Mouse (Mus musculus): Measurements from ENCODE around the gene Dapk1. TPM values are rescaled to one million over a fixed set of nuclear protein-coding genes. Genes with fewer than 3 reads are reported as not detected.

Dapk1 gene
- polyA plus RNA-seq, 1 experiment from 2014 or later = 35.3 TPM

- H3K27me3 ChIP-seq (ENCODE audit: control insufficient read depth, insufficient read depth, low read length) = no peaks in the 10 kb centered on the region
- no peak overlapping the region for H3K9ac ChIP-seq
- no peak overlapping the region for H3K27ac ChIP-seq
- DNase-seq (ENCODE audit: low spot score) = no peak
- H3K4me1 ChIP-seq (replicated peaks; ENCODE audit: control insufficient read depth, insufficient read depth, low read length) = no peaks in the 10 kb centered on the region
- no peak overlapping the region for H3K4me2 ChIP-seq (replicated peaks)
- no peak overlapping the region for H3K4me3 ChIP-seq (replicated peaks; ENCODE audit: low read length)
- WGBS = 92% methylated on average over 12 of the region's 12 CpGs
- H3K36me3 ChIP-seq (replicated peaks; ENCODE audit: control insufficient read depth, insufficient read depth) = peaks cover 79% of the 10 kb centered on the region
- no peaks in the 10 kb centered on the region for H3K9me3 ChIP-seq (ENCODE audit: control insufficient read depth, low read length)
- ATAC-seq (ENCODE audit: low FRiP score) = no peak
Observed at GRCm38 (mm10) chr13:60760392-60760791, 158.6 kb downstream of the Dapk1 start.

- no peak overlapping the region for H3K27ac ChIP-seq
- H3K27me3 ChIP-seq (ENCODE audit: control insufficient read depth, insufficient read depth, low read length) = no peaks in the 10 kb centered on the region
- H3K9me3 ChIP-seq (ENCODE audit: control insufficient read depth, low read length) = no peaks in the 10 kb centered on the region
- peaks cover 71% of the 10 kb centered on the region for H3K36me3 ChIP-seq (replicated peaks; ENCODE audit: control insufficient read depth, insufficient read depth)
- H3K4me3 ChIP-seq (replicated peaks; ENCODE audit: low read length) = no peak overlapping the region
- H3K9ac ChIP-seq = no peak overlapping the region
- ATAC-seq (ENCODE audit: low FRiP score) (peak; percentile 29), DNase-seq (ENCODE audit: low spot score) (no peak)
- no peaks in the 10 kb centered on the region for H3K4me1 ChIP-seq (replicated peaks; ENCODE audit: control insufficient read depth, insufficient read depth, low read length)
- H3K4me2 ChIP-seq (replicated peaks) = no peak overlapping the region
- 98% methylated on average over 17 of the region's 17 CpGs for WGBS
Observed at GRCm38 (mm10) chr13:60761161-60761560, 159.4 kb downstream of the Dapk1 start.

GRCm38 (mm10) chr13:60780534-60780933 is 178.8 kb downstream of the Dapk1 start:
- no peak overlapping the region for H3K4me3 ChIP-seq (replicated peaks; ENCODE audit: low read length)
- no peak for ATAC-seq (ENCODE audit: low FRiP score)
- H3K27me3 ChIP-seq (ENCODE audit: control insufficient read depth, insufficient read depth, low read length) = no peaks in the 10 kb centered on the region
- DNase-seq (ENCODE audit: low spot score) = no peak
- H3K27ac ChIP-seq = no peak overlapping the region
- 88% methylated on average over 3 of the region's 3 CpGs for WGBS
- no peak overlapping the region for H3K9ac ChIP-seq
- H3K36me3 ChIP-seq (replicated peaks; ENCODE audit: control insufficient read depth, insufficient read depth) = no peaks in the 10 kb centered on the region
- H3K4me1 ChIP-seq (replicated peaks; ENCODE audit: control insufficient read depth, insufficient read depth, low read length) = no peaks in the 10 kb centered on the region
- H3K4me2 ChIP-seq (replicated peaks) = no peak overlapping the region
- H3K9me3 ChIP-seq (ENCODE audit: control insufficient read depth, low read length) = no peaks in the 10 kb centered on the region

- Histone ChIP-seq H3K27me3 (ENCODE audit: control insufficient read depth, insufficient read depth, low read length) (no peaks in the 10 kb centered on the region), H3K36me3 (replicated peaks; ENCODE audit: control insufficient read depth, insufficient read depth) (no peaks in the 10 kb centered on the region), H3K4me2 (replicated peaks) (no peak overlapping the region), H3K27ac (no peak overlapping the region), H3K4me1 (replicated peaks; ENCODE audit: control insufficient read depth, insufficient read depth, low read length) (no peaks in the 10 kb centered on the region), H3K4me3 (replicated peaks; ENCODE audit: low read length) (no peak overlapping the region), H3K9me3 (ENCODE audit: control insufficient read depth, low read length) (no peaks in the 10 kb centered on the region), H3K9ac (no peak overlapping the region)
- no peak for DNase-seq (ENCODE audit: low spot score)
- no peak for ATAC-seq (ENCODE audit: low FRiP score)
- 90% methylated on average over 7 of the region's 7 CpGs for WGBS
Observed at GRCm38 (mm10) chr13:60783301-60783700, 181.6 kb downstream of the Dapk1 start.

- DNase-seq (ENCODE audit: low spot score) (no peak), ATAC-seq (ENCODE audit: low FRiP score) (no peak)
- no peaks in the 10 kb centered on the region for H3K36me3 ChIP-seq (replicated peaks; ENCODE audit: control insufficient read depth, insufficient read depth)
Observed at GRCm38 (mm10) chr13:60786264-60786663, 184.5 kb downstream of the Dapk1 start, which contains the start of gene BC051665. TSS of gene BC051665 (minus strand) at chr13:60786364.

GRCm38 (mm10) chr13:60789466-60789865 is 187.7 kb downstream of the Dapk1 start:
- Histone ChIP-seq H3K4me3 (replicated peaks; ENCODE audit: low read length) (no peak overlapping the region), H3K27ac (no peak overlapping the region), H3K9ac (no peak overlapping the region), H3K27me3 (ENCODE audit: control insufficient read depth, insufficient read depth, low read length) (no peaks in the 10 kb centered on the region), H3K4me1 (replicated peaks; ENCODE audit: control insufficient read depth, insufficient read depth, low read length) (no peaks in the 10 kb centered on the region), H3K4me2 (replicated peaks) (no peak overlapping the region), H3K9me3 (ENCODE audit: control insufficient read depth, low read length) (no peaks in the 10 kb centered on the region), H3K36me3 (replicated peaks; ENCODE audit: control insufficient read depth, insufficient read depth) (no peaks in the 10 kb centered on the region)
- DNase-seq (ENCODE audit: low spot score) (no peak), ATAC-seq (ENCODE audit: low FRiP score) (no peak)
- WGBS = 85% methylated on average over 1 of the region's 1 CpGs

More at GRCm38 (mm10) chr13:60786264-60786663, 184.5 kb downstream of the Dapk1 start, which contains the start of gene BC051665:
- Histone ChIP-seq H3K9ac (no peak within 1 kb of the TSS), H3K4me2 (replicated peaks) (no peak within 1 kb of the TSS), H3K4me3 (replicated peaks; ENCODE audit: low read length) (no peak within 1 kb of the TSS), H3K27ac (no peak within 1 kb of the TSS), H3K27me3 (ENCODE audit: control insufficient read depth, insufficient read depth, low read length) (no peaks in the 10 kb centered on the region), H3K4me1 (replicated peaks; ENCODE audit: control insufficient read depth, insufficient read depth, low read length) (no peaks in the 10 kb centered on the region), H3K9me3 (ENCODE audit: control insufficient read depth, low read length) (no peaks in the 10 kb centered on the region)

- H3K4me3 ChIP-seq (replicated peaks; ENCODE audit: low read length) = no peak within 1 kb of the TSS
- no peak for ATAC-seq (ENCODE audit: low FRiP score)
- H3K4me1 ChIP-seq (replicated peaks; ENCODE audit: control insufficient read depth, insufficient read depth, low read length) = no peaks in the 10 kb centered on the region
- no peak within 1 kb of the TSS for H3K27ac ChIP-seq
- no peak for DNase-seq (ENCODE audit: low spot score)
- H3K36me3 ChIP-seq (replicated peaks; ENCODE audit: control insufficient read depth, insufficient read depth) = no peaks in the 10 kb centered on the region
- no peaks in the 10 kb centered on the region for H3K9me3 ChIP-seq (ENCODE audit: control insufficient read depth, low read length)
- H3K9ac ChIP-seq = no peak within 1 kb of the TSS
- H3K27me3 ChIP-seq (ENCODE audit: control insufficient read depth, insufficient read depth, low read length) = no peaks in the 10 kb centered on the region
- H3K4me2 ChIP-seq (replicated peaks) = no peak within 1 kb of the TSS
- WGBS = 71% methylated on average over 1 of the region's 1 CpGs
Observed at GRCm38 (mm10) chr13:60802749-60803148, 201.0 kb downstream of the Dapk1 start, which contains the start of gene Ctsll3. TSS of gene Ctsll3 (minus strand) at chr13:60802849.

- no peak for DNase-seq (ENCODE audit: low spot score)
- Histone ChIP-seq H3K27me3 (ENCODE audit: control insufficient read depth, insufficient read depth, low read length) (no peaks in the 10 kb centered on the region), H3K27ac (no peak overlapping the region), H3K36me3 (replicated peaks; ENCODE audit: control insufficient read depth, insufficient read depth) (no peaks in the 10 kb centered on the region), H3K9me3 (ENCODE audit: control insufficient read depth, low read length) (no peaks in the 10 kb centered on the region), H3K4me2 (replicated peaks) (no peak overlapping the region), H3K4me3 (replicated peaks; ENCODE audit: low read length) (no peak overlapping the region), H3K9ac (no peak overlapping the region), H3K4me1 (replicated peaks; ENCODE audit: control insufficient read depth, insufficient read depth, low read length) (no peaks in the 10 kb centered on the region)
- no peak for ATAC-seq (ENCODE audit: low FRiP score)
- 82% methylated on average over 2 of the region's 2 CpGs for WGBS
Observed at GRCm38 (mm10) chr13:60809690-60810089, 207.9 kb downstream of the Dapk1 start.

- Histone ChIP-seq H3K4me1 (replicated peaks; ENCODE audit: control insufficient read depth, insufficient read depth, low read length) (no peaks in the 10 kb centered on the region), H3K4me2 (replicated peaks) (no peak overlapping the region), H3K27me3 (ENCODE audit: control insufficient read depth, insufficient read depth, low read length) (no peaks in the 10 kb centered on the region), H3K9me3 (ENCODE audit: control insufficient read depth, low read length) (no peaks in the 10 kb centered on the region), H3K9ac (no peak overlapping the region), H3K4me3 (replicated peaks; ENCODE audit: low read length) (no peak overlapping the region), H3K27ac (no peak overlapping the region), H3K36me3 (replicated peaks; ENCODE audit: control insufficient read depth, insufficient read depth) (no peaks in the 10 kb centered on the region)
- DNase-seq (ENCODE audit: low spot score) (no peak), ATAC-seq (ENCODE audit: low FRiP score) (no peak)
- WGBS = 87% methylated on average over 6 of the region's 6 CpGs
Observed at GRCm38 (mm10) chr13:60812768-60813167, 211.0 kb downstream of the Dapk1 start.

All from hindbrain, embryonic 14.5 days (tissue).